Mouse (Mus musculus): ENCODE data around the gene Gad1. TPM values are rescaled to one million over a fixed set of nuclear protein-coding genes. Genes with fewer than 3 reads are reported as not detected.

The Gad1 gene
- 0.02 and 0.10 TPM in 2 replicates for polyA plus RNA-seq (2012; rRNA removed)
- polyA plus RNA-seq (2014; fragmentation: Nextera tagmentation; extraction: Ambion mirVana), result 0.03 and 0.14 TPM in 2 replicates

- DNase-seq (ENCODE audit: low read depth in 3 of 3, low spot score in 3 of 3), result no peak
- H3K4me2 ChIP-seq (ENCODE audit: low read depth), result no peak within 1 kb of the TSS
- no peaks in the 10 kb centered on the region for H3K27me3 ChIP-seq (ENCODE audit: control insufficient read depth, insufficient read depth, low read length)
- ATAC-seq (ENCODE audit: insufficient read depth), result no peak
- H3K9me3 ChIP-seq (ENCODE audit: control insufficient read depth, low read length), result no peaks in the 10 kb centered on the region
- H3K27ac ChIP-seq, result no peak within 1 kb of the TSS
- no peak within 1 kb of the TSS for H3K9ac ChIP-seq (replicated peaks)
- 34% methylated on average over 4 of the region's 4 CpGs for WGBS (ENCODE audit: insufficient replicate concordance)
- no peaks in the 10 kb centered on the region for H3K4me1 ChIP-seq (replicated peaks; ENCODE audit: control insufficient read depth in 2 of 2, insufficient read depth in 2 of 2, low read length in 1 of 2)
- no peak for TF ChIP-seq EP300 (IDR thresholded peaks at IDR 0.05; ENCODE audit: low read depth)
- TF ChIP-seq CTCF (IDR thresholded peaks at IDR 0.05; ENCODE audit: low read depth), result no peak
- no peaks in the 10 kb centered on the region for H3K36me3 ChIP-seq (replicated peaks; ENCODE audit: control insufficient read depth, insufficient read depth, low read depth)
- H3K4me3 ChIP-seq (ENCODE audit: insufficient read depth in 1 of 2, low read depth in 2 of 2, low read length in 2 of 2), result no peak within 1 kb of the TSS
These were observed at the start of gene Gad1 for GRCm38 (mm10) chr2:70552772-70553171. Gad1 (plus strand) TSS chr2:70553072.

GRCm38 (mm10) chr2:70503436-70503835 lies 49.4 kb upstream of the Gad1 start:
- TF ChIP-seq CTCF (IDR thresholded peaks at IDR 0.05; ENCODE audit: low read depth), result no peak
- TF ChIP-seq EP300 (IDR thresholded peaks at IDR 0.05; ENCODE audit: low read depth), result no peak
- WGBS (ENCODE audit: insufficient replicate concordance), result 36% methylated on average over 10 of the region's 10 CpGs
- no peaks in the 10 kb centered on the region for H3K9me3 ChIP-seq (ENCODE audit: control insufficient read depth, low read length)

GRCm38 (mm10) chr2:70505229-70505628 lies 47.6 kb upstream of the Gad1 start:
- peaks cover 8% of the 10 kb centered on the region for H3K27me3 ChIP-seq (ENCODE audit: control insufficient read depth, insufficient read depth, low read length)
- H3K4me3 ChIP-seq (ENCODE audit: insufficient read depth in 1 of 2, low read depth in 2 of 2, low read length in 2 of 2), result no peak overlapping the region
- H3K9me3 ChIP-seq (ENCODE audit: control insufficient read depth, low read length), result no peaks in the 10 kb centered on the region
- no peaks in the 10 kb centered on the region for H3K36me3 ChIP-seq (replicated peaks; ENCODE audit: control insufficient read depth, insufficient read depth, low read depth)
- DNase-seq (ENCODE audit: low read depth in 3 of 3, low spot score in 3 of 3) (no peak), ATAC-seq (ENCODE audit: insufficient read depth) (no peak)
- H3K4me1 ChIP-seq (replicated peaks; ENCODE audit: control insufficient read depth in 2 of 2, insufficient read depth in 2 of 2, low read length in 1 of 2), result no peaks in the 10 kb centered on the region
- H3K27ac ChIP-seq, result no peak overlapping the region
- no peak for TF ChIP-seq EP300 (IDR thresholded peaks at IDR 0.05; ENCODE audit: low read depth)
- TF ChIP-seq CTCF (IDR thresholded peaks at IDR 0.05; ENCODE audit: low read depth), result no peak
- no peak overlapping the region for H3K9ac ChIP-seq (replicated peaks)
- no peak overlapping the region for H3K4me2 ChIP-seq (ENCODE audit: low read depth)
- 4% methylated on average over 1 of the region's 1 CpGs for WGBS (ENCODE audit: insufficient replicate concordance)

More at GRCm38 (mm10) chr2:70503436-70503835, 49.4 kb upstream of the Gad1 start:
- no peaks in the 10 kb centered on the region for H3K4me1 ChIP-seq (replicated peaks; ENCODE audit: control insufficient read depth in 2 of 2, insufficient read depth in 2 of 2, low read length in 1 of 2)
- no peaks in the 10 kb centered on the region for H3K36me3 ChIP-seq (replicated peaks; ENCODE audit: control insufficient read depth, insufficient read depth, low read depth)
- H3K4me3 ChIP-seq (ENCODE audit: insufficient read depth in 1 of 2, low read depth in 2 of 2, low read length in 2 of 2), result no peak overlapping the region
- H3K9ac ChIP-seq (replicated peaks), result no peak overlapping the region
- H3K27me3 ChIP-seq (ENCODE audit: control insufficient read depth, insufficient read depth, low read length), result no peaks in the 10 kb centered on the region
- DNase-seq (ENCODE audit: low read depth in 3 of 3, low spot score in 3 of 3) (no peak), ATAC-seq (ENCODE audit: insufficient read depth) (no peak)
- no peak overlapping the region for H3K27ac ChIP-seq
- no peak overlapping the region for H3K4me2 ChIP-seq (ENCODE audit: low read depth)

GRCm38 (mm10) chr2:70505896-70506295 lies 47.0 kb upstream of the Gad1 start:
- TF ChIP-seq EP300 (IDR thresholded peaks at IDR 0.05; ENCODE audit: low read depth) (no peak), CTCF (IDR thresholded peaks at IDR 0.05; ENCODE audit: low read depth) (no peak)
- H3K27ac ChIP-seq, result no peak overlapping the region

GRCm38 (mm10) chr2:70506372-70506771 lies 46.5 kb upstream of the Gad1 start:
- Histone ChIP-seq H3K27me3 (ENCODE audit: control insufficient read depth, insufficient read depth, low read length) (peaks cover 10% of the 10 kb centered on the region), H3K4me3 (ENCODE audit: insufficient read depth in 1 of 2, low read depth in 2 of 2, low read length in 2 of 2) (no peak overlapping the region), H3K9ac (replicated peaks) (no peak overlapping the region), H3K27ac (no peak overlapping the region), H3K9me3 (ENCODE audit: control insufficient read depth, low read length) (no peaks in the 10 kb centered on the region), H3K4me2 (ENCODE audit: low read depth) (no peak overlapping the region), H3K36me3 (replicated peaks; ENCODE audit: control insufficient read depth, insufficient read depth, low read depth) (no peaks in the 10 kb centered on the region), H3K4me1 (replicated peaks; ENCODE audit: control insufficient read depth in 2 of 2, insufficient read depth in 2 of 2, low read length in 1 of 2) (no peaks in the 10 kb centered on the region)
- no peak for TF ChIP-seq CTCF (IDR thresholded peaks at IDR 0.05; ENCODE audit: low read depth)
- TF ChIP-seq EP300 (IDR thresholded peaks at IDR 0.05; ENCODE audit: low read depth), result no peak
- DNase-seq (ENCODE audit: low read depth in 3 of 3, low spot score in 3 of 3) (no peak), ATAC-seq (ENCODE audit: insufficient read depth) (no peak)
- WGBS (ENCODE audit: insufficient replicate concordance), result 35% methylated on average over 2 of the region's 2 CpGs

More at GRCm38 (mm10) chr2:70505896-70506295, 47.0 kb upstream of the Gad1 start:
- ATAC-seq (ENCODE audit: insufficient read depth), result no peak
- Histone ChIP-seq H3K4me3 (ENCODE audit: insufficient read depth in 1 of 2, low read depth in 2 of 2, low read length in 2 of 2) (no peak overlapping the region), H3K9me3 (ENCODE audit: control insufficient read depth, low read length) (no peaks in the 10 kb centered on the region), H3K9ac (replicated peaks) (no peak overlapping the region), H3K36me3 (replicated peaks; ENCODE audit: control insufficient read depth, insufficient read depth, low read depth) (no peaks in the 10 kb centered on the region), H3K4me1 (replicated peaks; ENCODE audit: control insufficient read depth in 2 of 2, insufficient read depth in 2 of 2, low read length in 1 of 2) (no peaks in the 10 kb centered on the region), H3K27me3 (ENCODE audit: control insufficient read depth, insufficient read depth, low read length) (peaks cover 10% of the 10 kb centered on the region), H3K4me2 (ENCODE audit: low read depth) (no peak overlapping the region)
- DNase-seq (ENCODE audit: low read depth in 3 of 3, low spot score in 3 of 3), result no peak
- WGBS (ENCODE audit: insufficient replicate concordance), result 13% methylated on average over 4 of the region's 4 CpGs

Measured in liver, embryonic 14.5 days (tissue).